Mouse (Mus musculus) lung, embryonic 14.5 days (tissue): Measurements from ENCODE around the gene Rab14. TPM values are rescaled to one million over a fixed set of nuclear protein-coding genes. Genes with fewer than 3 reads are reported as not detected.

Source experiments
- ATAC-seq: fragments of 200-750 bp; cut with Nextera tagmentation; 2 replicates; pipeline ENCODE4 v1.8.0; 2017; ENCODE audit warnings: mild to moderate bottlenecking, moderate TSS enrichment, moderate library complexity; ENCODE audit not compliant: insufficient read depth
- DNase-seq: peaks from one replicate; pipeline ENCODE4 v3.0.0-alpha.2; 2015
- H3K27ac ChIP-seq: fragments of 300-500 bp; sonication (generic); 2 replicates; pipeline ENCODE4 v1.5.1; 2014; ENCODE audit warnings: low read depth, mild to moderate bottlenecking, moderate library complexity
- H3K27me3 ChIP-seq: fragments of 300-500 bp; sonication (generic); 2 replicates; pipeline ENCODE4 v1.6.1; 2014; ENCODE audit warnings: low read length, control low read depth; ENCODE audit not compliant: insufficient read depth
- H3K36me3 ChIP-seq: fragments of 300-500 bp; sonication (generic); 2 replicates; pipeline ENCODE4 v1.6.1; 2014; ENCODE audit warnings: control low read depth; ENCODE audit not compliant: insufficient read depth
- H3K4me1 ChIP-seq: fragments of 300-500 bp; sonication (generic); 2 replicates; pipeline ENCODE4 v1.6.1; 2014; ENCODE audit warnings: antibody characterized with exemption, control low read depth; ENCODE audit not compliant: insufficient read depth
- H3K4me2 ChIP-seq: fragments of 300-500 bp; sonication (generic); 2 replicates; pipeline ENCODE4 v1.6.1; 2014; ENCODE audit warnings: mild to moderate bottlenecking
- H3K4me3 ChIP-seq: fragments of 300-500 bp; sonication (generic); 2 replicates; pipeline ENCODE4 v1.5.1; 2014; ENCODE audit warnings: low read depth, low read length
- H3K9ac ChIP-seq: fragments of 300-500 bp; sonication (generic); 2 replicates; pipeline ENCODE4 v1.6.1; 2014
- H3K9me3 ChIP-seq: fragments of 300-500 bp; sonication (generic); 2 replicates; pipeline ENCODE4 v1.6.1; 2016; ENCODE audit warnings: low read depth, low read length, control low read depth
- CTCF ChIP-seq: IDR thresholded peaks from 2 replicates; pipeline ENCODE4 v1.5.1; 2016; ENCODE audit warnings: antibody characterized with exemption, low read depth
- WGBS: fragments of 180-500 bp; shearing (Covaris S2); extraction: QIAGEN DNeasy Blood & Tissue Kit; methylation state at CpG from one replicate; pipeline ENCODE4 v1.1.7; 2014; 5-methylcytosine and 5-hydroxymethylcytosine counted together
- polyA plus RNA-seq: library from polyadenylated mRNA; unstranded; fragments of >200 nt; fragmentation: Nextera tagmentation; extraction: Ambion mirVana; gene quantifications from 2 replicates; pipeline ENCODE4 v1.2.1, GENCODE M21; 2014

Rab14 gene
- polyA plus RNA-seq, 1 experiment from 2014 or later, result 305 TPM

DNA sequence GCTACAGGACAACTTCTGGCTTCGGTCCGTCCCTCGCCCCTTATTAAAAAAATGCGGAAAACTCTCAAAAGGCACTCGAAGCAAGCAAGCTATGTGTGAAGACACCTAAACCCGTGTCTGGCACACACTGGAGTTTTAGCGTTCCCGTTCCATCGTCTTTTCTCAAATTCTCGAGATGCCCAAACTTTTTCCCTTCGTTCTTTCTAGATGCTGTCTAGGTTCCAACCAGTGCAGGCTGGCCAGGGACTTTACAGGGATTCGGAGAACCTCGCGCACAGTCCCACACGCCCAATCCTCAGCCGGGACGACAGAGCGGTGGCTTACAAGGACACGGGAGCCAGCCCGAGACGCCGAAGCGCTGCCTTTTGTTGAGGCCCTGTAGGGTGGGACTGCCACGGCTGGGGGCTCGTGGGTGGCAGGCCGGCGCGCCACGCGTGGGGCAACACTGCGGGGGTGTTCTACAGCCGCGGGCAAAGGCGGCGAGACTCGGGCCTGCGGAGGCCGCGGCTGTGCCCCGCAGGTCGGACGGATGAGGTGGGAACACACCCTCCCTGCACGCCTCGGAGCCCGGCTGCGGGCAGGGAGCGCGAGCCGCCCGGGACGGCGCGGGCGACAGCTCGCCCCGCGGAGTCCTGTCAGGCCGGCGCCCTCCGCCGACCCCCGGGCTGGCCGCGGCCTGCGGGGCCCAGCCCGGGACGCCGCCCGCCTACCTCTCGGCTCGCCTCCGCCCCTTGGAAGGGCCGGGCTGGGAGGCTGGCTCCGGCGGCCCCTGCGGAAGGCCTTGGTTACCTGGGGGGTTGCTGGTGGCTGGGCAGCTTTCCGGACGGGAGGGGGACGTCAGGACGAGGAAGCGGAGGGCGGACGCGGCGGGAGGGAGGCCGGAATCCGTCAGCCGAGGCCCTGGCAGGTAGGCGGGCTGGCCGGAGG, 686 bp downstream of the Rab14 start:
- under 1% methylated on average over 85 of the region's 90 CpGs for WGBS
- peak overlapping the region; percentile 98 for H3K27ac ChIP-seq
- H3K36me3 ChIP-seq, result peaks cover 4% of the 10 kb centered on the region; the same call in 1 of the 2 replicates
- no peaks in the 10 kb centered on the region for H3K9me3 ChIP-seq
- DNase-seq, result peak; percentile 55
- H3K4me2 ChIP-seq, result peak overlapping the region; percentile 86
- peak; percentile 84 for ATAC-seq
- peaks cover 5% of the 10 kb centered on the region; the same call in 1 of the 2 replicates for H3K4me1 ChIP-seq
- H3K4me3 ChIP-seq, result peak overlapping the region; percentile 100
- H3K9ac ChIP-seq, result peak overlapping the region; percentile 99
- no peaks in the 10 kb centered on the region for H3K27me3 ChIP-seq
- TF ChIP-seq CTCF, result no peak

DNA sequence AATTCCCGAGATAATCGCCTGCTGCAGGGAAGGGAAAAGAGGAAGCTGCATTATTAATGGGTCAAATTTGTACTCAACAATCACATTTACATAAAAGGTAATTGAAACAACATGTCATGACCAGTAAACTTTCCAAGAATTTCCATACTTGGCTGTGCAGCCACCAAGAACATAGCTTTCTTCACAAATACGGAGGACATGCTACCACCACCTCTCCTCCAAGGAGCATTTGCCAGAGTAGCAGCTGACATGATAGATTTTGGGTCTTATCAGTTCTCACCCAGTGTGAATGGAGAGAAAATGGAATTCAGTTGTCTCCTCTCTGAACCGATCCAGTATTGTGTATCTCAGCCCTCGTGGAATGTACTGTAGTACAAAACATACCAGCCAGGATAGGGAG, 1.4 kb downstream of the Rab14 start:
- Histone ChIP-seq H3K36me3 (peaks cover 5% of the 10 kb centered on the region; the same call in 1 of the 2 replicates), H3K9ac (peak overlapping the region; percentile 99), H3K27ac (peak overlapping the region; percentile 33; the same call in 1 of the 2 replicates), H3K4me1 (peaks cover 5% of the 10 kb centered on the region; the same call in 1 of the 2 replicates), H3K4me2 (peak overlapping the region; percentile 86), H3K4me3 (peak overlapping the region; percentile 100), H3K27me3 (no peaks in the 10 kb centered on the region), H3K9me3 (no peaks in the 10 kb centered on the region)
- 5% methylated on average over 5 of the region's 5 CpGs for WGBS
- ATAC-seq (no peak), DNase-seq (no peak)
- TF ChIP-seq CTCF, result no peak

DNA sequence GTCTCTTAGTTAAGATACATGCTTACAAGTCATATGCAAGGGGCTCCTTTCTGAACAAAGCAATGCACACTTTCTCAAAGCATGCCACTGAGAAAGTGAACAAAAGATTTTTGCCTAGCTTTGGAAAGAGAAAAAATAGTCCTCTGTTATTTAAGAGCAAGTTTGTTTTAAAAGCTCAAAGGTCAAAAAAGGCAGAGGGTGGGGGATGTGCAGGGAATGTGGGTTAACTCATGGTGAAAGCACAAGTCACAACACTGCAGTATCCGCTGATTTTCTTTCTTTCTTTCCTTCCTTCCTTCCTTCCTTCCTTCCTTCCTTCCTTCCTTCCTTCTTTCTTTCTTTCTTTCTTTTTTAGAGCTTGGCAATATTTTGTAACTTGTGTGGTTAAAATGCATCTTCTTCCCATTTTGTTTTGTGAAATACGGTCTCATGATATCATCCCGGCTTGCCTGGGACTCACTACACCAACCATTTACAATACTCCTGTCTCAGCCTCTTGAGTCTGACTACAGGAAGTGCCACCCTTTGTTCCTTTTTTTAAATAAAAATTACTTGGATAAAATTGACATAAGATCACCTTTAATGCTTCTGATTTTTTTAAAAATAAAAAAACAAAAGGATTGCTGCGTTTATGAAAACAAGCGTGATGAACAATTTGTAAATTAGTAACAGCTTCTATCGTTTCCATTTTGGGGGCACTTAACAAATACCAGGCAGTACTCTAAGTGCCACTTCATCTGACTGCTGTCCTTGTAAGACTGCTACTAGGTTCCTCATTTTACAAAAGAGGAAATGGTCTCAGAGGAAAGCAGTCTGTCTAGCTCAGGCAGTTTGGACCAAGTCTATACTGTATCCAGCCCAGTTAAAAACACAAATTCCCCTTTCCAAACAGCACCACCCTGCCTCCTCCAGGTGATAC, 5.0 kb downstream of the Rab14 start:
- TF ChIP-seq CTCF, result no peak
- 68% methylated on average over 6 of the region's 6 CpGs for WGBS
- H3K27me3 ChIP-seq, result no peaks in the 10 kb centered on the region
- H3K9ac ChIP-seq, result no peak overlapping the region
- H3K4me1 ChIP-seq, result peaks cover 5% of the 10 kb centered on the region; the same call in 1 of the 2 replicates
- no peak overlapping the region for H3K4me2 ChIP-seq
- H3K36me3 ChIP-seq, result peaks cover 12% of the 10 kb centered on the region
- no peaks in the 10 kb centered on the region for H3K9me3 ChIP-seq
- no peak overlapping the region for H3K4me3 ChIP-seq
- no peak overlapping the region for H3K27ac ChIP-seq
- DNase-seq (peak; percentile 19), ATAC-seq (no peak)

- WGBS, result 80% methylated on average over 1 of the region's 1 CpGs
- TF ChIP-seq CTCF, result no peak
- H3K36me3 ChIP-seq, result peaks cover 29% of the 10 kb centered on the region
Observed at GRCm38 (mm10) chr2:35193976-35194375, 6.9 kb downstream of the Rab14 start.

DNA sequence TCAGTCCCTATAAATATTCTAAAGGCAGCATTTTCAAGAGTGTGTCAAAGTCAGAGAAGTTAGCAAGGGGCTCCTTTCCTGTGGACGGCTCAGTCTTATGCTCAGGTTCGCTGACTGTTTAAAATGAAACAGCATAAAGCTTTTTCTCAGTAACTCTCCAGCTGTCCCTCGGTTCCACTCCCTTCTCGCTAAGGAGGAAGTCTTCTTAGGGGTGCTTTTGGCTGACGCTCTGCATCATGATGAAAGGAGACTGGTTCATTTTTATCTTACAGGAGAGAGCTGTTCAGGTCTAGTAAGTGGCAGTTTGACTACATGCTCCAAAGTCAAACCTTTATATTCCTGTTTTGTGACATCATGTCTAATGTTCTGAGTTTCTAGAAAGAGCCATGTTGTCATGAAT, 12.0 kb downstream of the Rab14 start:
- H3K36me3 ChIP-seq, result peaks cover 64% of the 10 kb centered on the region
- no peak overlapping the region for H3K4me2 ChIP-seq
- H3K9ac ChIP-seq, result no peak overlapping the region
- no peak overlapping the region for H3K4me3 ChIP-seq
- H3K27me3 ChIP-seq, result no peaks in the 10 kb centered on the region
- no peaks in the 10 kb centered on the region for H3K9me3 ChIP-seq
- WGBS, result 81% methylated on average over 5 of the region's 5 CpGs
- no peaks in the 10 kb centered on the region for H3K4me1 ChIP-seq
- no peak for ATAC-seq
- no peak for DNase-seq
- no peak overlapping the region for H3K27ac ChIP-seq
- TF ChIP-seq CTCF, result no peak

More at GRCm38 (mm10) chr2:35193976-35194375, 6.9 kb downstream of the Rab14 start:
- Histone ChIP-seq H3K4me1 (no peaks in the 10 kb centered on the region), H3K4me2 (no peak overlapping the region), H3K9me3 (no peaks in the 10 kb centered on the region), H3K27ac (no peak overlapping the region), H3K27me3 (no peaks in the 10 kb centered on the region), H3K9ac (no peak overlapping the region), H3K4me3 (no peak overlapping the region)
- DNase-seq (no peak), ATAC-seq (no peak)

DNA sequence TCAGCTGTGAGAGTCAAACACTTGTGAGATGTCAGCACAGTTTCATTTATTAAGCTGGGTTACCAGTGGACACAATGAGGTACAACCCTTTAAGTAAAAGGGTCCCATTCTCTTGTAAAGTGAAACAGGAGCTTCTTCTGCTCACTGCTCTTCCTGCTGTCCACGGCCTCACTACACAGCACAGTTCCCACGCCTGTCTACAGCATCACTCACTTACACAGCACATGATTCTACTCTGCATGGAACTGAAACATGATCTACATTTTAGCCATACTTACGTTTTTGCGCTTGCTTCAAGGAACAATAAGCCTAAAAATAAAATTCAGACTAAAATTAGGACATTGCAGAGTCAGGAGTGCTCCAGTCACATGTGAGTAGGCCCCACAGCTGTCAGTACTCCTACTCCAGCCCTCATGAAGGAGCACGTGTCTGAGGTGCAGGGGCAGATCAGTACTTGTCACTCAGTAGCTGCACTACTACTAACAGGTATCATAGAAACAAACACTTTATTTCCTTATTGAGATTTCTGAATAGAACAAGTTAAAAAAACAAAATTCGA, 17.7 kb downstream of the Rab14 start:
- DNase-seq, result no peak
- Histone ChIP-seq H3K9me3 (no peaks in the 10 kb centered on the region), H3K36me3 (peaks cover 88% of the 10 kb centered on the region), H3K4me1 (no peaks in the 10 kb centered on the region), H3K27ac (no peak overlapping the region), H3K27me3 (no peaks in the 10 kb centered on the region), H3K4me3 (no peak overlapping the region), H3K9ac (no peak overlapping the region), H3K4me2 (no peak overlapping the region)
- TF ChIP-seq CTCF, result no peak
- WGBS, result 84% methylated on average over 6 of the region's 6 CpGs
- ATAC-seq, result no peak
